Mouse (Mus musculus) ES-Bruce4 (cell line): ENCODE measurements at regions not wholly inside any gene's neighbourhood (a gene's known extent, or its start where the extent isn't known, plus 50 kb on each side); places are given as distances from the start of the nearest gene placed in this dataset.

Source experiments
- CTCF ChIP-seq: IDR thresholded peaks from one replicate; pipeline ENCODE4 v1.8.1; 2011; ENCODE audit warnings: low read depth, low read length
- EP300 ChIP-seq: IDR thresholded peaks from 2 replicates; pipeline ENCODE4 v1.6.1; 2011; ENCODE audit warnings: low read depth, low read length; ENCODE audit not compliant: insufficient read depth
- POLR2A ChIP-seq: IDR thresholded peaks from one replicate; pipeline ENCODE4 v1.8.1; 2011; ENCODE audit warnings: low read length; ENCODE audit not compliant: insufficient read depth

DNA sequence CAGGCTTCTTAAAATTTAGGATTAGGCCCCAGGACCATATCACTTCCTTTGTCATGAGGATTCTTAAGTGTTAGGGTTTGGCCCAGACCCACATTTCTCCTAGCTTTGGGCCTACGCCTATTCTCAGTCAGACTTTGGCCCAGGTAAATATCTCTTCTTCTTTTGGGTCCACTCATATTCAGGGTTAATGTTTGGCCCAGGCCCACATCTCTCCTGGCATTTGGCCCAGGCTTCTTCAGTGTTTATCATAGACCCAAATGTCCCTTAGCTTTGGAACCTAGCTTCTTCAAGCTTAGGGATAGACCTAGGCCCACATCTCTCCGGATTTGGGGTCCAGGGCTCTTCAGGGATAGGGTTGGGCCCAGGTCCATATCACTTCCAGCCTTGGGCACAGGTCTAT lies 228.2 kb downstream of the Gm7361 start:
- TF ChIP-seq CTCF: no peak
- TF ChIP-seq EP300: no peak
- TF ChIP-seq POLR2A: no peak
